Mouse (Mus musculus): ENCODE data around the gene Tpi1. TPM values are rescaled to one million over a fixed set of nuclear protein-coding genes. Genes with fewer than 3 reads are reported as not detected.
A peak's percentile ranks its signal among the peaks of the same experiment; 100 is the strongest.
"Not testable (repeated sequence)": the region's sequence is repeated elsewhere in the genome, so short reads cannot be mapped to it uniquely, and the experiment has no call there.

Tpi1 gene
- polyA plus RNA-seq, 1 experiment: 1,480 TPM

DNA sequence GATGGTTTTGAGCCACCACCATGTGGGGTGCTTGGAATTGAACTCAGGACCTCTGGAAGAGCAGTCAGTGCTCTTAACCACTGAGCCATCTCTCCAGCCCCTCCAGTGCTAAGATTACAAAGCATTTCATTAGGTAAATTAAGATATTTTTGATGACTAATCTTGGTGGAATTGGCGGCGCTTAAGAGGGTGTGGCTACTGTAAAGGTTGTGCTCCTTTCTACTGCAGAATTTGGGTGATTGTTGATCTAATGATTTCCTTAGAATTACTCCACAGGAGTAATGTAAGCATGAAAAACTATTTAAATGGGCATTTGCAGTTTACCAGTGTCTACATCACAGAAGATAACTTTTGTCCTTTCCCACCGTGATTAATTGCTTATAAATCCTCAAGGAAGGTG is 9.8 kb downstream of the Tpi1 start:
- no peaks in the 10 kb centered on the region for H3K79me2 ChIP-seq (ENCODE audit: control insufficient read depth, insufficient read depth)
- peak overlapping the region; percentile 9 for H3K4me3 ChIP-seq
- H3K27me3 ChIP-seq (ENCODE audit: control insufficient read depth, insufficient read depth, insufficient read length): no peaks in the 10 kb centered on the region
- H3K4me2 ChIP-seq (ENCODE audit: low read depth): peak overlapping the region; percentile 92
- H3K36me3 ChIP-seq (ENCODE audit: control insufficient read depth, insufficient read depth): no peaks in the 10 kb centered on the region
- no peak overlapping the region for H3ac ChIP-seq (ENCODE audit: control insufficient read depth, insufficient read length)
- TF ChIP-seq MYOD1 (IDR thresholded peaks at IDR 0.05; ENCODE audit: control insufficient read depth in 1 of 3, insufficient read length in 2 of 3, low read depth in 2 of 3): no peak
- no peak for TF ChIP-seq MYOG (IDR thresholded peaks at IDR 0.05; ENCODE audit: control insufficient read depth in 1 of 3, insufficient read depth in 1 of 3, insufficient read length in 2 of 3, low read depth in 2 of 3)
- TF ChIP-seq USF1 (IDR thresholded peaks at IDR 0.05; ENCODE audit: low read depth): no peak
- TF ChIP-seq MAX (IDR thresholded peaks at IDR 0.05; ENCODE audit: low read depth): no peak
- no peak for TF ChIP-seq POLR2AphosphoS2 (IDR thresholded peaks at IDR 0.05; ENCODE audit: insufficient read length, low read depth)
- no peak for TF ChIP-seq REST (IDR thresholded peaks at IDR 0.05; ENCODE audit: insufficient read depth, insufficient read length)
- TF ChIP-seq CEBPB (IDR thresholded peaks at IDR 0.05; ENCODE audit: insufficient read depth, poor library complexity, severe bottlenecking): no peak
- no peak for TF ChIP-seq POLR2A (IDR thresholded peaks at IDR 0.05; ENCODE audit: insufficient read length, low read depth)
- no peak for TF ChIP-seq SRF (IDR thresholded peaks at IDR 0.05; ENCODE audit: control insufficient read depth, insufficient read length, low read depth)
- TF ChIP-seq TCF3 (IDR thresholded peaks at IDR 0.05; ENCODE audit: insufficient read length, low read depth): no peak
- no peak for TF ChIP-seq TCF12 (IDR thresholded peaks at IDR 0.05; ENCODE audit: insufficient read depth, poor library complexity, severe bottlenecking)
- no peak for TF ChIP-seq E2F4 (IDR thresholded peaks at IDR 0.05; ENCODE audit: insufficient read depth)

DNA sequence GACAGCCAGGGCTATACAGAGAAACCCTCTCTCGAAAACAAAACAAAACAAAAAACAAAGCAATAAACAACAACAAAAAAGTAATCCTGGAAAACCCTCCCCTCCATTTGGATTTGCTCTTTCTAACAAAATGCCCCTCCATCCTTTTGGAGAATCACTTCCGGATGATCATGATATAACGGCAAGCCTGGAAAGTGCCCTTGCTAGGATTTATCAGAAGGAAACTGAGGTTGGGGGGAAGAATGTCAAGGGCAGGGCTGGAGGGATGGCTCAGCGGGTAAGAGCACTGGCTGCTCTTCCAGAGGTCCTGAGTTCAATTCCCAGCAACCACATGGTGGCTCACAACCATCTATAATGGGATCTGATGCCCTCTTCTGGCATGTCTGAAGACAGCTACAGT is 10.4 kb downstream of the Tpi1 start:
- H3K4me2 ChIP-seq (ENCODE audit: low read depth); H3K79me2 ChIP-seq (ENCODE audit: control insufficient read depth, insufficient read depth); H3K4me3 ChIP-seq: not testable (repeated sequence)

DNA sequence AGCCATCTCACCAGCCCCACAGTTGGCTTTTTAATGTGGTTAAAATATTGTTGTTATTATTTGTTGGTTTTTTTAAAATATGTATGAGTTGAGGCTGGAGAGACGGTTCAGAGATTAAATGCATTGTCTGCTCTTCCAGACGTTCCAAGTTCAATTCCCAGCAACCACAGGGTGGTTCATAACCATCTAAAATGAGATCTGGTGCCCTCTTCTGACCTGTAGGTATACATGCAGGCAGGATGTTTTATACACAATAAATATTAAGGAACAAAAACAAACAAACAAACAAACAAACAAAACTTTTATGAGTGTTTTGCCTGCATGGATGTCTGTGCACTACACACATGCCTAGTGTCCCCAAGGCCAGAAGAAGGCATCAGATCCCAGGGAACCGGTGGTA is 11.0 kb downstream of the Tpi1 start:
- H3K4me2 ChIP-seq (ENCODE audit: low read depth): no peak overlapping the region
- no peak overlapping the region for H3K4me3 ChIP-seq
- H3K79me2 ChIP-seq (ENCODE audit: control insufficient read depth, insufficient read depth): no peaks in the 10 kb centered on the region
- H3ac ChIP-seq (ENCODE audit: control insufficient read depth, insufficient read length): no peak overlapping the region
- TF ChIP-seq POLR2A (IDR thresholded peaks at IDR 0.05; ENCODE audit: insufficient read length, low read depth) (no peak), TCF12 (IDR thresholded peaks at IDR 0.05; ENCODE audit: insufficient read depth, poor library complexity, severe bottlenecking) (no peak), SRF (IDR thresholded peaks at IDR 0.05; ENCODE audit: control insufficient read depth, insufficient read length, low read depth) (no peak), MYOG (IDR thresholded peaks at IDR 0.05; ENCODE audit: control insufficient read depth in 1 of 3, insufficient read depth in 1 of 3, insufficient read length in 2 of 3, low read depth in 2 of 3) (no peak), MAX (IDR thresholded peaks at IDR 0.05; ENCODE audit: low read depth) (no peak), E2F4 (IDR thresholded peaks at IDR 0.05; ENCODE audit: insufficient read depth) (no peak), MYOD1 (IDR thresholded peaks at IDR 0.05; ENCODE audit: control insufficient read depth in 1 of 3, insufficient read length in 2 of 3, low read depth in 2 of 3) (no peak)
- no peaks in the 10 kb centered on the region for H3K27me3 ChIP-seq (ENCODE audit: control insufficient read depth, insufficient read depth, insufficient read length)
- no peaks in the 10 kb centered on the region for H3K36me3 ChIP-seq (ENCODE audit: control insufficient read depth, insufficient read depth)

More for the DNA sequence above, 10.4 kb downstream of the Tpi1 start:
- H3K27me3 ChIP-seq (ENCODE audit: control insufficient read depth, insufficient read depth, insufficient read length); H3K36me3 ChIP-seq (ENCODE audit: control insufficient read depth, insufficient read depth); H3ac ChIP-seq (ENCODE audit: control insufficient read depth, insufficient read length): not testable (repeated sequence)

DNA sequence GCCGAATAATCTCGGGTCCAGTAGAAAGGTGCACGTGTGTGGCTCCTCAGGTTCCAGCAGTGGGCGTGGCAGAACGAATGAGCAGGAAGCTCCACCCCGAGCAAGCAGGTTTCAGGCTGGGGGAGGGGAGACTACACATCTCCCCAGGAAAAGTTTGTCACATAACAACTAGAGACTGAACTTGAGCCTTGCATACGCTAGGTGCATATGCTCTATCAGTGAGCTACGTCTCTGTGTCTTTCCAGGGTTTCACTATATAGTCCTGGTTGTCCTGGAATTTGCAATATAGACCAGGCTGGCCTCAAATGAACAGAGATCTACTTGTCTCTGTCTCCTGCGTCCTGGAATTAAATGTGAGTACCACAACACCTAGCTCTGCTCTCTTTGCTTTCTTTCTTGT is 11.7 kb downstream of the Tpi1 start:
- H3K4me3 ChIP-seq; H3K79me2 ChIP-seq (ENCODE audit: control insufficient read depth, insufficient read depth); H3K36me3 ChIP-seq (ENCODE audit: control insufficient read depth, insufficient read depth); H3ac ChIP-seq (ENCODE audit: control insufficient read depth, insufficient read length); H3K27me3 ChIP-seq (ENCODE audit: control insufficient read depth, insufficient read depth, insufficient read length); H3K4me2 ChIP-seq (ENCODE audit: low read depth): not testable (repeated sequence)

DNA sequence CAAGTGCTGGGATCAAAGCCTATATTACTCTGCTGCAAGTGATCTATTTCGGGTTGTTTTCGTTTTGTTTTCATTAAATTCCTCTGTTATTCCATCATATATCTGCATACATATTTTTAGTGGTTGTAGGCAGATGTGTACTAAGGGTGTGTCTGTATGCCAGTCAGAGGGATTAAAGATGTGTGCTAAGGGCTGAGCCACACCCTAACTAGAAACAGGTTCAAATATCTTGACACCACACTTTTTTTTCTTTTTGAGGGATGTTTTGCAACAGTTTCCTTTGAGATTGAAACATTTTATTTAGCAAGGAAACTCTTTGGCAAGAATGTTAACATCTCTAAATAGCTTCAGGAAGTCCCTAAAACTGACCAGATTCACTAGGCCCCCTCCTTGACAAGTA is 17.9 kb downstream of the Tpi1 start:
- peak overlapping the region; percentile 12 for H3K4me2 ChIP-seq (ENCODE audit: low read depth)
- no peak overlapping the region for H3ac ChIP-seq (ENCODE audit: control insufficient read depth, insufficient read length)
- no peaks in the 10 kb centered on the region for H3K36me3 ChIP-seq (ENCODE audit: control insufficient read depth, insufficient read depth)
- no peak for TF ChIP-seq MYOD1 (IDR thresholded peaks at IDR 0.05; ENCODE audit: control insufficient read depth in 1 of 3, insufficient read length in 2 of 3, low read depth in 2 of 3)
- 0 out of 2 replicates have a peak, but pooled peaks have one; percentile 54 for TF ChIP-seq CEBPB (IDR thresholded peaks at IDR 0.05; ENCODE audit: insufficient read depth, poor library complexity, severe bottlenecking)
- H3K27me3 ChIP-seq (ENCODE audit: control insufficient read depth, insufficient read depth, insufficient read length): no peaks in the 10 kb centered on the region
- H3K79me2 ChIP-seq (ENCODE audit: control insufficient read depth, insufficient read depth): no peaks in the 10 kb centered on the region
- H3K4me3 ChIP-seq: no peak overlapping the region

DNA sequence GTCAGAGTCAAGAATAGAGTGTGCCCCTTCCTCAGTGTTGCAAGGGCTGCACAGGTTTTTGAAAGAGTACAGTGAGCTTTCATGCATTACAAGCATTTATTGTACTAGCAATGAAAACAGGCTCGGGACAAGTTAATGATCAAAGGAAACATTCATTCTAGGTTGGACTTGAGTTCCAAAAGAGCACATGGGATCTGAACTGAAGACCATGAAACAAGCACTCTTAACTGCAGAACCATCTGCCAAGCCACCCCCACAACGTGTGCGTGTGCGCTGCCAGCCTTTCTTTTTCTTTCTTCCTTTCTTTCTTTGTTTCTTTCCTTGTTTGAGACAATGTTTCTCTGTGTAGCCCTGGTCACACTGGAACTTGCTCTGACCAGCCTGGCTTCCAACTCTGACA is 18.3 kb downstream of the Tpi1 start:
- TF ChIP-seq TCF12 (IDR thresholded peaks at IDR 0.05; ENCODE audit: insufficient read depth, poor library complexity, severe bottlenecking) (no peak), MAX (IDR thresholded peaks at IDR 0.05; ENCODE audit: low read depth) (no peak)
- Histone ChIP-seq H3K27me3 (ENCODE audit: control insufficient read depth, insufficient read depth, insufficient read length) (no peaks in the 10 kb centered on the region), H3K36me3 (ENCODE audit: control insufficient read depth, insufficient read depth) (no peaks in the 10 kb centered on the region), H3ac (ENCODE audit: control insufficient read depth, insufficient read length) (no peak overlapping the region), H3K4me3 (no peak overlapping the region), H3K4me2 (ENCODE audit: low read depth) (peak overlapping the region; percentile 12), H3K79me2 (ENCODE audit: control insufficient read depth, insufficient read depth) (no peaks in the 10 kb centered on the region)
